Mouse (Mus musculus) left cerebral cortex, postnatal 36 days (tissue): ENCODE data around the gene Mrgprd. TPM values are rescaled to one million over a fixed set of nuclear protein-coding genes. Genes with fewer than 3 reads are reported as not detected.
A peak's percentile ranks its signal among the peaks of the same experiment; 100 is the strongest.

Experiments used
- DNase-seq, 2 experiments: peaks; one replicate each; pipeline ENCODE4 v3.0.0; 2021 to 2022; ENCODE audit warnings: low spot score in 2 of 2, mixed read lengths in 1 of 2
- intact Hi-C: fragments of 180-260 bp; cut with DNase I; formaldehyde crosslinking; loops from one replicate; pipeline ENCODE4 v1.15.1; 2025
- total RNA-seq, 2 experiments: library from RNA; stranded (reverse); gene quantifications; 2 replicates each; pipeline ENCODE4 v1.2.3; 2021

Mrgprd gene
- not detected for total RNA-seq

- no peak for DNase-seq
- intact Hi-C loops, result no loop called here
Observed at GRCm38 (mm10) chr7:145314785-145315411, at the start of gene Mrgprd. Gene Mrgprd, plus strand, starts transcription at chr7:145314835.

DNA sequence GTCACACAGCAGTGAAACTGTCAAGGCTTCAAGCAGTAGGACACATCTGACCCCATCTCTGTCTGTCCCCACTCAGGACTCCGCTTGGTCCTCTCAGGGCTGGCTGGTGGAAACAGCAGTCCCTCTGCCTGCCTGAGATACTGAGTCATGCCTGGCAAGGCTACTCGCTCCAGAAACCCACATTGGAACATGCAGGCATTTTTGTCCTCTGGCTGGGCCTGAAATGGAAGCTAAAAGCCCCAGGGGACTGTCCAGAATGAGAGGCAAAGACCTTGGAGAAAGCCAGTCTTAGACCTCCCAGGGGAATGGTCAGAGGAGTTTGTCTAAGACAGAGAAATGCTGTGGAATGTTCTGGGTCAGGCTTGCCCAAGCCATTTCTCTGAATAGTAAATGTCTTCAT lies 48.6 kb upstream of the Mrgprd start:
- intact Hi-C loops, result no loop called here
- no peak for DNase-seq

GRCm38 (mm10) chr7:145268890-145269289 lies 45.7 kb upstream of the Mrgprd start:
- intact Hi-C loops, result no loop called here
- no peak for DNase-seq

GRCm38 (mm10) chr7:145270955-145271354 lies 43.7 kb upstream of the Mrgprd start:
- DNase-seq, result no peak
- intact Hi-C loops, result no loop called here

- DNase-seq, result no peak
- intact Hi-C loops, result no loop called here
Observed at GRCm38 (mm10) chr7:145275488-145275887, 39.1 kb upstream of the Mrgprd start.

DNA sequence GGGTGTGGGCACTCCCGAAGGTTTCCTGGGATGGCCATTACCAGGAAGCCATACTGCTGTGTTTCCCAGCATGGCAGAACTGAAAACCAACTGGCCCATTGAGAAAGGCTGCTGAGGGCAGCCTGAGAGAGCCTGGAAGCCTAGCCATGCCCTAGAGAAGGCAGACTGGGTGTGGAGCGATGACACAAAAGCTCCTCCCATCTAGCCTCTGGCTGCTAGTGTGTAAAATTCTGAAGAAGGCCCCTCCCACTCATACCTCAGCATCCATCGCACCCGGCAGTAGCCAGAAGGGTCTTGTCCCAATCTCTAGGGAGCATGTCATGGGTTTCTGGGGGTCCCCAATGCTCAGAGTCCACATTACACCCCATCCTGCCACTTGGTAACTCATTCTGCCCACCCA lies 33.2 kb upstream of the Mrgprd start:
- intact Hi-C loops, result no loop called here
- no peak for DNase-seq

- intact Hi-C loops, result no loop called here
Observed at GRCm38 (mm10) chr7:145283041-145283440, 31.6 kb upstream of the Mrgprd start.

DNA sequence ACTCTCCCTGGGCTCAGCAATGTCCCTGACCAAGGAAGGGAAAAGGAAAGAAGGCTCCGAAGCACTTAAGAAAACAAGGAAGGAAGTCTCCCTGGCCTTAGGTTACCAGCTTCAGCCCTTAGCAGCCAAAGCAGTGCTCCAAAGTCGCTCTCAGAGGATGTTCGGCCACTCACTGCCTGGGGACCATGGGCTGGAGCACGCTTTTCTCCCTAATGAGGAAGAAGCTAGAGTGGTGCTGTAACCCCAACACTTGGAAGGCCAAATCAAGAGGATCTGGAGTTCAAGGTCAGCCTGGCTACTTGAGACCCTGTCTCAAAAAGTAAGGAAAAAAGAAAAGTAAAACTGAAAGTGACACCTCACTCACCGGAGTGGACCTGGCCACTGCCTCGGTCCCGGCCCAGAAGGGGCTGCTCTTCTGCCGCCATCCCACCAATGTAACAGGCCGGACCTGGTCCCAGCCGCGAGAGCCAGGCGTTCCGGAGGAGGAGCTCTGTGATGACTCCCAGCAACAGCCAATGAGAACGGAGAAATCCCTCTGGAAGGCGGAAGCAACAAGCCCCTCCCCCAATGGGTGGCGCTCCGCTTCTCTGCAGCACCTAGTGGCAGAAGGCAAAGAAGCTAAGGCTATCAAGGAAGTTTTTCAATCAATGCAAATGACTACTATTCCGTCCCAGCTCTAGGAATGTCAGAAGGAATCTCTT lies 31.0 kb upstream of the Mrgprd start, which contains the start of gene Tpcn2:
TSS of gene Tpcn2 (minus strand) at position 525 of the 701 bp plus-strand sequence.
- intact Hi-C loops, result no loop called here
- peak; percentile 80 to 84 for DNase-seq

More at GRCm38 (mm10) chr7:145283041-145283440, 31.6 kb upstream of the Mrgprd start:
- DNase-seq, result no peak

DNA sequence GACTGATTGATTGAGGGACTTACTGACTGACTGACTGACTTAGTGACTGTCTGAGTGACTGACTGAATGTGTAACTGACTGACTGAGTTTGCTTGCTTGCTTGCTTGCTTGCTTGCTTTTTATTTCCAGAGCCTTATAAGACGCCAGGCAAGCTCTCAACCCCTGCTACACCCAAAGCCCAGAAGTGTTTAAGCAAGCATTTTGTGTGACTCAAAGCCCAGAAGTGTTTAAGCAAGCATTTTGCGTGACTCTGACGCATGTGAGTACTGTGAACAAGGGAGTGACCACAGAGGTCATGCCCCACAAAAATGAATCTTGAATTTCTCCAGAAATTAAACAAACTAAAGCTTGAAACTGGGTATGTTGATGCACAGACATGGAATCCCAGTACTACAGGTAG lies 30.3 kb upstream of the Mrgprd start:
- intact Hi-C loops, result no loop called here
- no peak for DNase-seq

DNA sequence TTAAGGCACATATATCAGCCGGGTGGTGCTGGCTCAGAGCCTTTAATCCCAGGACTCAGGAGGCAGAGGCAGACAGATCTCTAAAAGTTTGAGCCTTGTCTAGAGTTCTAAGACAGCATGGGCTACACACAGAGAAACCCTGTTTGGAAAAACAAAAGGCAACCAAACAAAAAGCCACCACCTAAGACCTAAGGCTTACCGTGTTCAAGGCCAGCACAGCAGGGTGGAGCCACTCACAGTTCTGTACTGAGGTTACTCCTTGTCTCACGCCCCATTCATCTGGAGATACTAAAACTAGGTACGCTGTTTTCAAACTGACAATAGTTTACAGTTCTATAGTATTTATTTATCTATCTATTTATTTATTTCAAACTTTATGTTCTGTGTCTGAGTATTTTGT lies 29.2 kb upstream of the Mrgprd start:
- intact Hi-C loops, result no loop called here
- DNase-seq, result no peak

GRCm38 (mm10) chr7:145287410-145287809 lies 27.2 kb upstream of the Mrgprd start:
- intact Hi-C loops, result no loop called here
- DNase-seq, result no peak

- DNase-seq, result peak in 1 of 2 experiments; percentile 23
- intact Hi-C loops, result no loop called here
Observed at GRCm38 (mm10) chr7:145289302-145289701, 25.3 kb upstream of the Mrgprd start.

- intact Hi-C loops, result no loop called here
- no peak for DNase-seq
Observed at GRCm38 (mm10) chr7:145291847-145292246, 22.8 kb upstream of the Mrgprd start.

GRCm38 (mm10) chr7:145292726-145293125 lies 21.9 kb upstream of the Mrgprd start:
- intact Hi-C loops, result no loop called here
- no peak for DNase-seq

DNA sequence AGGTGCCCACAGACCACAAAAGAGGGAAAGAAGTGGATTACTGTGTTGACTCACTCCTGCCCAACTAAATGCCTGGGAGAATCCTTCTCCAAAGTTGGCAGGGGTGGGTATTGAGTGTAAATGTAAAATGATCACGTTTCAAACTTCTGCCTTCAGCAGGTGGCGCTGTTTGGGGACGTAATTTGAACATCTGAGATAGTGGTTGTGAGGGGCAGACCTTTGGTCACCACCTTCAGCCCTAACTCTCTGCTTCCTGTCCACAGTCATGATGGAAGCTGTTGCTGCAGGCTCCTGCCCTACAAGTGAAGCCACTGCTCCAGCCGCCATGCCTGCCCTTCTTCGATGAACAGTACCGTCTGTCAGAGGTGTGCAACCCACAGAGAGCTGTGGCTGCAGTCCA lies 20.8 kb upstream of the Mrgprd start:
- intact Hi-C loops, result no loop called here
- no peak for DNase-seq

DNA sequence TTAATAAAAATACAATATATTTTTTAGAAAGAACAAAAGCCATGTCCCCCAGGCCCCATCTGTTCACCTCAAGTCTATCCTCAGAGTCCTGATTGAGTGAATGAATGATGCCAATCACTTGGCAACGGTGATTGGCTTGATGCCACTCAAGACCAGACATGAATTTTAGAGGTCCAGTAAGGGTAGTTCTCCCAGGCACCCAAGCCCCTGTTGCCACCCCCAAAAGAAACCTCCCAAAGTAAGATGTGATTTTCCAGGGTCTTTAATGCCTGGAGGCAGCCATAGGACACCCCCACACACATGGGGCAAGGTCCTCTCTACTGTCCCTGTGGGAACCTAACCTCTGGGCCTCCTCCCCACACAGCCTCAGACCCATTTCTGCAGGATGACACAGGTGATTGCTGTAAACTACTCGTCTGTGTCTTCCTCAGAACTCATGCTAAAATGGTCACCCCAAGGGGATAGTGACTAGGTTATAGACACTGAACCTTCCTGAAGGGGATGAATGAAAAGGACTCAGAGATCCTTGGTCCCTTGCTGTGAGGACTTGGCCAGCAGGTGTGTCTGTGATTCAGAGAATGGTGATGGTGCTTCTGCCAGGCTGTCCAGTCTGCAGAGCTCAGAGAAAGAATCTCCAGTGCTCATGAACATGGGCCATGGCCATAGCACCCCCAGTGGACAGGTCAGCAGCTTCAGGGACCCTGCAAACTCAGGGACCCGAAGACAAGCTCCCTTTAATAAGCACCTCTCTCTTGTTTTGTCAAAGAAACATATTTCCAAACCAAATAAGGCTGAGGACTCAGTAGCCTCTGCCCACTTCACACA lies 15.8 kb upstream of the Mrgprd start:
- DNase-seq, result no peak
- intact Hi-C loops, result no loop called here

DNA sequence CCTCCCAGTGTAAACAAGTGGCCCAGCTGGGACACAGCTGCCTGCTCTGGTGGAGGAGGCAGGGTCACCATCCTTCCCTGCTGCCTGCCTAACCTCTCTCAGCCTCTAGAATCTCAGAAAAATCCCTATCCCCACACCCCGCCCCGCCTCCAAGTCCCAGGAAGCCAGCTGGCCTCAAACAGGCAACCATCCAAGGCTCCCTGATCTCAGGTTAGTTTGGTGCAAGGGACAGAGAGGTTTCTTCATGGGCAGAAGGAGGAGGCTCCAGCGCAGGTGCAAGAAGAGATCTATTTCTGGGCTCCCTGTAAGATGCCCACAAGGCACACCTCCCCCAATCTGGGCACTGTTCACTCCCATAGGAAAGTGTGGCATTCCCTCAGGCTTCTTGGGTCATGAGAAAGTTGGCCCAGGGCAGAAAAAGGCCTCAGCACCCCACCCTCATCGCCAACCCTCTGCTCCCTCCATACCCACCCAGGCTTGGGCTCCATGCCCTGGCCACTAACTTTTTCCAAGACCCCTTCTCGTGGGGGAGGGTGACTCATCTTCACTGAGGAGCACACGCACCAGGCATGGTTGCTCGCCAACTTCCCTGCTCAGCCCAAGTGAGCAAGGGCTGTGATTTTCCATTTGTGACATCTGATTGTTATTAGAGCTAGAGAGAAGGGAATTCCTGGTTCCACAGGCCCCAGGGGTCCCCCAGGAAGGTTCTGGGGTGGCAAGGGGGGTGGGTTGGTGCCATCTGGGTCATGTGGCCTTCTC lies 14.9 kb upstream of the Mrgprd start:
- intact Hi-C loops, result no loop called here
- DNase-seq, result peak in 1 of 2 experiments; percentile 43

GRCm38 (mm10) chr7:145300321-145301007 lies 14.2 kb upstream of the Mrgprd start, which contains the start of gene Mrgprf:
Gene Mrgprf, plus strand, starts transcription at chr7:145300828.
- intact Hi-C loops, result no loop called here
- DNase-seq, result no peak

DNA sequence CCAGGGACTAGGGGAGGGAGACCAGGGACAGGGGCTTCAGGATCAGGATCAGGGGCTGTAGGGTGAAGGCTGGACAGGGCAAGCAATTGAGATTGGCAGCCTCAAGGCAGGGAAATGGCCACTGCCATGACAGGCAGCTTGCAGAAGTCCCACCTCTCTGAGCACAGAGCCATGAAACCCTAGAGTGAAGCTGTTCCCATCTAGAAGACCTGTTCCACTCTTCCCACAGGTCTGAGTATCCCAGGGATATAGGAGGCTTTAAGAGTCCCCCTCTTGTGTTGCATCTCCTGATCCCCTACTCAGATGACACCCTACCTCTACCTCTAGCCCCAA lies 13.7 kb upstream of the Mrgprd start:
- intact Hi-C loops, result no loop called here
- no peak for DNase-seq
